Mouse (Mus musculus) cerebellum, adult 9-11 months (tissue): Measurements from ENCODE around the gene Myl12a.

Experiments used
- DNase-seq: peaks from one replicate; pipeline ENCODE4 v3.0.0; 2022

Gene Myl12a

GRCm38 (mm10) chr17:71002744-71003094 lies at the start of gene Myl12a:
Gene Myl12a (minus strand): TSS chr17:71002878.
- DNase-seq: no peak

GRCm38 (mm10) chr17:71049292-71049691 lies 46.6 kb upstream of the Myl12a start:
- DNase-seq: no peak

- no peak for DNase-seq
Measured at GRCm38 (mm10) chr17:71046856-71047255, 44.2 kb upstream of the Myl12a start.

DNA sequence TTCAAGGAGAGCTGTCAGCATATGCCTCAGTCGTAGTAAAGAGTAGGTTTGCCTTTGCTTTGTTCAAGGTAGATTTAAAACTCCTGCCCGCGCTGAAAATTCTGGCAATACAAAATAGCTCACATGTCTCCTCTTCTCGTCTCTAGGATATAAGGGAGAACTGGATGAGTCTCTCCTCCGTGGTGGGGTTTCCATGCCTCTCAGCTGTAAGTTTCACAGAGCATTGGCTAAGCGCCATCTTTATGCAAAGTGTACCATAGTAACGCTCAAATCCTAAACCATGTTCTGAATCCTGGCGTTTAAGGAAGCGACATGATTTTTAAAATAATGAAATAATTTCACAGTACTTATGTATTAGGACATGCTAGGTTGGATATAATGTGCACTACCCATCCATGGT lies 42.9 kb upstream of the Myl12a start:
- DNase-seq: no peak

GRCm38 (mm10) chr17:71042645-71043044 lies 40.0 kb upstream of the Myl12a start:
- no peak for DNase-seq

DNA sequence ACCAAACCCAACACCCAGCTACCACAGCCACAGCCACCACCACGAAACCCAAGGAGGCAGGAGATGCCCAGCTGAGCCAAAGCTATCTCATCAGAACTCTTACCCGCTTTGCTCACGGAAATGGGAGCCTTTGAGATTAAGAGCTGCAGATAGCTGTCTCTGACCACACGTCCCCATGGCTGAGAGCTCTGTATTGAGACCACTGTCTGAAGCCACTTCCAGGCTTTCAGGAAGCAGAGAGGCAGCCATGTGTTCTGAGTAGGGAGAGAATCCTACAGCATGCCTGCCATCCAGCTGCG lies 37.9 kb upstream of the Myl12a start:
- DNase-seq: no peak

DNA sequence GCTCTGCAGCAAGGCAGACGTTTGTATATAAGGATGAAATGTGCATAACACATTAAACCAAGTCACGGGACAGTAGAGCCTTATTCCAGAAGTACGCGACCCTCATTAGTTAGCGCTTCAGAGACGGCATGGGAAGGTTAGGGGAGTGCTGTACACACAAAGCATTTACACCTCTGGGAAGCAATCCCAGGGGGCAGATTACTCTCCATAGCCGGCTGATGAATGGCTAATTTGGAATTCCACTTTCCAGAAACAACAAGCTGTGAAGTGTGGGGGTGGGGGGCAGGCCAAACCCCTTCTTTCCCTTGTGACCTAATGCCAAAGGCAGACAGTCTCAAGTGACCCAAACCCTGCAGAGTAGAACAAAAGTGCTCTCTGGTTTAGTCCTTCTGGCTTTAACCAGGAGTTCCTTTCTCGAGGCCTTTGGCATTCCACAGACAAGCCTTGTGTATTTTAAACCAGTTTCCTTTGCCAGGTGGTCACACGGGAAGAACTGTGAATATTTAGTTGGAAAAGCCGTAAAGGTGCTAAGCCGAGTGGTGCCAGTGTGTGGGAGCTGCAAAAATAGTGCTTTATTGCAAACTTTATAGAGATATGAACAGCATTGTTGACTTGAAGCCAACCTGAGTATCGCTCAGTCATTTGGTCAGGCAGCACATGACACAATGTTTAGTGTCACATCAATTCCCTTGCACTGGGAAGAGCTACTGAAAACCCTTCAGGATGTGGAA lies 37.3 kb upstream of the Myl12a start:
- DNase-seq: no peak

DNA sequence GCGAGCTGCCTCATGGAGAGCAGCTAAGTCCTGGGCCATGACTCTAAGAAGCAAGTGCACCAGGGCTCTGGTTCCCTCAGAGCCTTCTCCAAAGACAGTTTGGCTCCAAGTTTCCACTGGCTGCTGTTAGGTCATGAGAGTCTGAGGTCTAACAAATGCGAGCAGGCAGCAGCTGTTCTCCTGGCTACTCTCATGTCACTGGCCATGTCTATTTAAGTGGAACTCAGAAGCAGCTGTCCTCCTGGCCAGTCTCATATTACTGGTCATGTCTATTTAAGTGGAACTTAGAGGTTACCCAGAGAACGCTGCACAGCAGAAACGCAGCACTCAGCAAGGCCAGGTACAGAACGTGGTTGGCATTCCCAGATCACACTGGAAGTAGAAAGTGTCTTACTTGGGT lies 36.1 kb upstream of the Myl12a start:
- DNase-seq: no peak

- no peak for DNase-seq
Measured at GRCm38 (mm10) chr17:71037188-71037587, 34.5 kb upstream of the Myl12a start.

- no peak for DNase-seq
Measured at GRCm38 (mm10) chr17:71034472-71034871, 31.8 kb upstream of the Myl12a start.

DNA sequence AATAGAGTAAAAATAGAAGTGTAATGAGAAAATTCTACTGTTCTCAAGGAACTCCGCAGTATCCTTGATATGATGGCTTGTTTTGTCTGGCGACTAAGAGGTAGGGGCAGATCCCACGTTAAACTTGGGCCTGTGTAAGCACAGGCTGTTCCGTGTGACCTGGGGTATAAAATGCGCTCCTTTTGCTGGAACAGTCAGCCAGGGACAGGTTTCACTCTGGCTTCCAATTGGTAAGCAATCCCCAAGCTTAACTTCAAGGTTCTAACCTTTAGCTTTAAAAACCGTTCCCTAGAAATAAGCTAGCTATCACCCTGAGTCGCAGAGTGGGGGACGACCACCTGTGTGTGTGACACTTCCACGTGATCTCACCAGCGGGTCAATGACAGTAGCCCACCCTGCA lies 30.0 kb upstream of the Myl12a start:
- no peak for DNase-seq

DNA sequence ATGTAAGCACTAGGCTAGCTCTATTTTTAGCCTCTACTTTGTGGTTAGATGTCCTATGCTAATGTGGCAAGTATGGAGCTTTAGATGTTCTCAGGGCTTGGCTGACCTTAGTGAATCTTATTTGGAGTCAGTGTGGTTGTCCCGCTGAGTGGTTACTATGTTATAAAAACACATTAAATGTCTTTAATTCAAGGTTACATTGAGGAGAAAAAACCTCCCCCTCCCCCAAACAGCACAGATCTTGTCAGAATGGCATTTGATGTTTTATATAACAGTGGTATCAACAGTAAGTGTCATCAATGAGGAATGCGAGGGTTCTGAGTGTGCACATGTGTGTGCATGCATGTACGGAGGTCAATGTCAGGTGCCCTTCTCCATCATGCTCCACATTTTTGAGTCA lies 24.5 kb upstream of the Myl12a start:
- DNase-seq: no peak

- no peak for DNase-seq
Measured at GRCm38 (mm10) chr17:71025922-71026321, 23.2 kb upstream of the Myl12a start.

DNA sequence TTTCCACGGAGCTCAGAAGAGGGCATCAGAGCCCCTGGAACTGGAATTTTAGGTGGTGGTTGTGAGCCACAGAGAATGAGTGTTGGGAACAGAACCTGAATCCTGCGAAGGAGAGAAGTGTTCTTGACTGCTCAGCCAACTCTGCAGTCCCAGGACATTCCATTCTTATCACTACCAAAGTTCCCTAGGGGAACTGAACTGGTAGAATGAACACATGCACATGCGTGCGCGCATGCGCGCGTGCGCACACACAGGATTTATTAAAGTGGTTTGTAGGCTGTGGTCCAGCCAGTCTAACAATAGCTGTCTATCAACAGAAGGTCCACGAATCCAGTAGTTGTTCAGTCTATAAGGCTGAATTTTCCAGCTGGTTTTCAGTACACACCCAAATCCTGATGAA lies 21.4 kb upstream of the Myl12a start:
- no peak for DNase-seq

DNA sequence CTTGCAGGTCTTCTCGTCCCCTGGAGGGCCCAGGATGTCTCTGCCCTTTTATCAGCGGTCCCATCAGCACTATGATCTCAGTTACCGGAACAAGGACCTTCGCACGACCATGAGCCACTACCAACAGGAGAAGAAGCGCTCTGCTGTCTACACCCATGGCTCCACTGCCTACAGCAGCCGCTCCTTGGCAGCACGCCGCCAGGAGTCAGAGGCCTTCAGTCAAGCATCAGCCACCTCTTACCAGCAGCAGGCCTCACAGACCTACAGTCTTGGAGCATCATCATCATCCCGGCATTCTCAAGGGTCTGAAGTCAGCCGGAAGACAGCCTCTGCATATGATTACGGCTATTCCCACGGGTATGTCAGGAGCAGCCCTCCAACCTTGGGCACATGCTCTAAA lies 20.2 kb upstream of the Myl12a start:
- no peak for DNase-seq

GRCm38 (mm10) chr17:71019860-71020259 lies 17.2 kb upstream of the Myl12a start:
- no peak for DNase-seq

- DNase-seq: no peak
Measured at GRCm38 (mm10) chr17:71019309-71019655, 16.6 kb upstream of the Myl12a start.

- DNase-seq: no peak
Measured at GRCm38 (mm10) chr17:71018616-71019308, 16.1 kb upstream of the Myl12a start.

- no peak for DNase-seq
Measured at GRCm38 (mm10) chr17:71018151-71018550, 15.5 kb upstream of the Myl12a start.

DNA sequence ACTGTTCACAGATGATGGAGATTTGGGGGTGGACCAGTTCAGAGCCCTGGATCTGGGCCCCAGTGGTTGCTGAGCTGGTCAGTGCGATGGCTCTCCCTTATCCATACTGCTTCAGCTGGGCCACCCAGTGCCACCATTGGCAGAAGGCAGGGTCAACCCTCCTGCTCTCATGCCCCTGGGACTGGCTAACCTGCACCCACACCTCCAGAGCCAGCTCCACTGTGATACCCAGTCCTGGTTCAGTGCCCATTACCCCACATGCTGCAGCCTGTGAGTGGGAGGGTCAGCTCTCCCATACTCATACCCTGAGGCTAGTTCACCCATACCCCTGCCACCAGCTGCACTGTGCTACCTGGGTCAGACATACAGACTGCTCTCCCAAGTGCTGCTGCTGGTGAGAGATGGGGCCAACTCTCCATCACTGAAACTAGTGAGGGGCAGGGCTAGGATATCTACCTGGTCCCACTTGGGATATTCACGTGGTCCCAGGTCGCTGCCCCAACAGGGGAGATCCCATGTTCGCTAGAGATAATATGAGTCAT lies 14.8 kb upstream of the Myl12a start:
- no peak for DNase-seq

- no peak for DNase-seq
Measured at GRCm38 (mm10) chr17:71014911-71015310, 12.2 kb upstream of the Myl12a start.

DNA sequence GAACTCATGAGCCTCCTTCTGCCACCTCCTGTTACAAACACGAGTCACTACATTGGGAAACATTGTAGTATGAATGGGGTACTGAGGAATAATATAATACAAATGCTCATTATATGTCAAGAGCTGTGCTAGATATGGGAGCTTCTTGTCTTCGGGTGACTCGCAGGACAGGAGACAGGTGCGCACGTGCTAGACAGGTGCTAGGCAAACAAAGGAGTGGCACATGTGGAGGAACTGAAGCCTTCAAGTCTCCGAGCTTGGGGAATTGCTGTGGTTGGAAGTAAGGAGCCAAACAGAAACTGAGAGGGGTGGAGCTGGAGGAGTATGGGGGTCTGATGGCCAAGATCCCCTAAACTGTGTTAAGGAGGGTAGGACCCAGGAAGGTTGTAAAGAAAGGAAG lies 10.4 kb upstream of the Myl12a start:
- no peak for DNase-seq

DNA sequence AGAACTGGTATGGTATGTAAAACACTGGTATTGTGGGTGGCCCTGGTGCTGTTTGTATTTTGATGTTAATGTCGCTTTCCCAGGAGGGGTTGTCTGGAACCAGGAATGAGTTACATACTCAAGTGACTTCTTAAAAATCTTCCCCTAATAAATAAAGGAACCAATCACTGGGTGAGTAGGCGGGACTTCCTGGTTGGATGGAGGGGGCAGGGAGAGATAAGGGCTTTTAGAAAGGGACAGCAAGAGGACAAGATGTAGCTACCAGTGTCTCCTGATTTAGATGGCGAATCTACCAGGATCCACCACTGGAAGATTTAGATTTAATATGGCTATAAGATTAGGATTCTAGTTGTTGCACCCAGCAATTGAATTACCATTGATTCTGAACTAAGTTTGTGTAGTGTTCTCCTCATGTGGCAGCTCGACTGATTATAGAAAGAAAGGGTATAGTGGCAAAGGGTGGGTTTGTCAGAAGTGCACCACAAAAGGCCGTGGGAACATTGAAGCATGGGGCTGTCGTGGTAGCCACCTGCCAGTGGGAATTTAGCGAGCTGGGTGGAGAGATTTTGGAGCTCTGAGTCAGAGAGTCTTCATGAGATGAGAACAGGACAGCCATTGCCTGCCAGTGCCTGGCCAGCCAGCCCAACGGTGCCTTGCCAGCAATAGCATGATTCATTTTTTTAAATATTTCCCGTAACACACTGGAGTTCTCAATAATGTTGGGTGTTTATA lies 9.4 kb upstream of the Myl12a start:
- DNase-seq: no peak

DNA sequence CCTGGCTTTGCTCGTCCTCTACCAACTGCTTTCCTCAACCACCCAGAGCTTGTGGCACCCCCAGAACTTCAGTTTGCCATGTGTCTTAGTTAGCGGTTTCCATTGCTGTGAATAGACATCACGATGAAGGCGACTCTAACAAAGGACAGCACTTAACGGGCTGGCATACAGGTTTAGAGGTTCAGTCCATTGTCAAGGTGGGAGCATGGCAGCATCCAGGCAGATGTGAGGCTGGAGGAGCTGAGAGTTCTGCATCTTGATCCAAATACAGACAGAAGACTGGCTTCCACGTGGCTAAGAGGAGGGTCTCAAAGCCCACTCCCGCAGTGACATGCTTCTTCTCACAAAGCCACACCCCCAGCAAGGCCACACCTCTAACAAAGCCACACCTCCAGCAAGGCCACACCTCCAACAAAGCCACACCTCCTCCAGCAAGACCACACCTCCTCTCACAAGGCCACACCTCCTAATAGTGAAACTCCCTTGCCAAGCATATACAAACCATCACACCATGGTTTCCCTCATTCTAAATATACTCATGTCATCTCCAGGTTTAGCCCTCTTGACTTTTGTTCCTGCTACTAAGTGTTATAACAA lies 8.1 kb upstream of the Myl12a start:
- DNase-seq: no peak
